Mouse (Mus musculus): ENCODE data around the gene Zfp28.

GRCm38 (mm10) chr7:6369460-6369859, 13.6 kb upstream of the Zfp28 start:
- TF ChIP-seq CTCF (IDR thresholded peaks at IDR 0.05; ENCODE audit: low read depth) (no peak), EP300 (IDR thresholded peaks at IDR 0.05; ENCODE audit: low read depth) (no peak)
